Mouse (Mus musculus) T-helper 2 cell (primary cell): ENCODE measurements around the gene Plekhg1.

Source experiments
- in situ Hi-C: fragments of 300-600 bp; cut with MboI, MseI; formaldehyde crosslinking; loops from one replicate; pipeline ENCODE4 v1.15.1; 2025; ENCODE audit warnings: high pct_unique_total_duplicates

Plekhg1 gene

GRCm38 (mm10) chr10:3741791-3742190, 1.6 kb downstream of the Plekhg1 start:
- in situ Hi-C loops, result no loop called here

GRCm38 (mm10) chr10:3743069-3743468, 2.9 kb downstream of the Plekhg1 start:
- in situ Hi-C loops, result no loop called here

- in situ Hi-C loops, result no loop called here
Observed at GRCm38 (mm10) chr10:3743826-3744225, 3.7 kb downstream of the Plekhg1 start.

- in situ Hi-C loops, result no loop called here
Observed at GRCm38 (mm10) chr10:3746794-3747518, 6.8 kb downstream of the Plekhg1 start.

- in situ Hi-C loops, result no loop called here
Observed at GRCm38 (mm10) chr10:3749580-3749979, 9.4 kb downstream of the Plekhg1 start.

GRCm38 (mm10) chr10:3761992-3762391, 21.8 kb downstream of the Plekhg1 start:
- in situ Hi-C loops, result no loop called here

GRCm38 (mm10) chr10:3763199-3763598, 23.0 kb downstream of the Plekhg1 start:
- in situ Hi-C loops, result no loop called here

- in situ Hi-C loops, result no loop called here
Observed at GRCm38 (mm10) chr10:3769131-3769530, 29.0 kb downstream of the Plekhg1 start.

- in situ Hi-C loops, result no loop called here
Observed at GRCm38 (mm10) chr10:3774330-3774729, 34.2 kb downstream of the Plekhg1 start.

- in situ Hi-C loops, result no loop called here
Observed at GRCm38 (mm10) chr10:3776761-3777160, 36.6 kb downstream of the Plekhg1 start.

- in situ Hi-C loops, result no loop called here
Observed at GRCm38 (mm10) chr10:3785362-3785761, 45.2 kb downstream of the Plekhg1 start.

GRCm38 (mm10) chr10:3786531-3786930, 46.4 kb downstream of the Plekhg1 start:
- in situ Hi-C loops, result no loop called here

- in situ Hi-C loops, result no loop called here
Observed at GRCm38 (mm10) chr10:3787006-3787405, 46.8 kb downstream of the Plekhg1 start.

GRCm38 (mm10) chr10:3793825-3794224, 53.7 kb downstream of the Plekhg1 start:
- in situ Hi-C loops, result no loop called here

GRCm38 (mm10) chr10:3799455-3799854, 59.3 kb downstream of the Plekhg1 start:
- in situ Hi-C loops, result no loop called here

- in situ Hi-C loops, result no loop called here
Observed at GRCm38 (mm10) chr10:3801254-3801653, 61.1 kb downstream of the Plekhg1 start.

GRCm38 (mm10) chr10:3805334-3805733, 65.2 kb downstream of the Plekhg1 start:
- in situ Hi-C loops, result no loop called here

GRCm38 (mm10) chr10:3807980-3808379, 67.8 kb downstream of the Plekhg1 start:
- in situ Hi-C loops, result no loop called here

GRCm38 (mm10) chr10:3810476-3811273, 70.5 kb downstream of the Plekhg1 start:
- in situ Hi-C loops, result no loop called here

GRCm38 (mm10) chr10:3818940-3819701, 79.0 kb downstream of the Plekhg1 start:
- in situ Hi-C loops, result no loop called here

- in situ Hi-C loops, result no loop called here
Observed at GRCm38 (mm10) chr10:3823826-3824225, 83.7 kb downstream of the Plekhg1 start.

- in situ Hi-C loops, result no loop called here
Observed at GRCm38 (mm10) chr10:3826043-3826442, 85.9 kb downstream of the Plekhg1 start.
